Mouse (Mus musculus) embryonic stem cell, embryonic (primary cell): ENCODE measurements at regions not wholly inside any gene's neighbourhood (a gene's known extent, or its start where the extent isn't known, plus 50 kb on each side); places are given as distances from the start of the nearest gene placed in this dataset.

ENCODE experiments used
- CTCF ChIA-PET, 4 experiments: fragments of 300-600 bp in 2 of 4; fragments of 350-600 bp in 2 of 4; sonication (Branson Sonifier 250); formaldehyde crosslinking; loops; one replicate each; lab custom pipeline; 2022; ENCODE audit warnings: inconsistent platforms in 2 of 4; lab: Charles Lee
- POLR2A ChIA-PET, 4 experiments: fragments of 300-600 bp in 2 of 4; fragments of 350-600 bp in 2 of 4; sonication (Branson Sonifier 250); formaldehyde crosslinking; loops; one replicate each; lab custom pipeline; 2022; ENCODE audit warnings: antibody characterized with exemption in 4 of 4, inconsistent platforms in 1 of 4; lab: Charles Lee

- ChIA-PET POLR2A (no interaction called here), CTCF (no interaction called here)
Measured at GRCm38 (mm10) chr3:52572514-52573485, 304.7 kb downstream of the Foxo1 start.

- POLR2A ChIA-PET: no interaction called here
- CTCF ChIA-PET: no interaction called here
Measured at GRCm38 (mm10) chr3:52567606-52568372, 299.7 kb downstream of the Foxo1 start.

- ChIA-PET POLR2A (no interaction called here), CTCF (no interaction called here)
Measured at GRCm38 (mm10) chr3:52563595-52563994, 295.5 kb downstream of the Foxo1 start.

- POLR2A ChIA-PET: interaction anchor here in 1 of 4 experiments (0.7 kb wide), 1 partner anchor 52 kb away, joined by 3 read pairs; no protein-coding TSS in a partner anchor
- CTCF ChIA-PET: interaction anchor here in 1 of 4 experiments (0.5 kb wide), 1 partner anchor 281 kb away, joined by 4 read pairs; no protein-coding TSS in a partner anchor
Measured at GRCm38 (mm10) chr3:52562816-52563215, 294.7 kb downstream of the Foxo1 start.

- POLR2A ChIA-PET: interaction anchor here in 1 of 4 experiments (1.4 kb wide), 1 partner anchor 12 kb away, joined by 4 read pairs; no protein-coding TSS in a partner anchor
- CTCF ChIA-PET: no interaction called here
Measured at GRCm38 (mm10) chr3:52559481-52559880, 291.3 kb downstream of the Foxo1 start.

- CTCF ChIA-PET: no interaction called here
Measured at GRCm38 (mm10) chr3:52558765-52559164, 290.6 kb downstream of the Foxo1 start.

GRCm38 (mm10) chr3:52557296-52557695, 289.2 kb downstream of the Foxo1 start:
- ChIA-PET CTCF (no interaction called here), POLR2A (interaction anchor here in 1 of 4 experiments (0.7 to 2.0 kb wide), 2 partner anchors 22 to 276 kb away, joined by 4 read pairs; no protein-coding TSS in a partner anchor)

More at GRCm38 (mm10) chr3:52558765-52559164, 290.6 kb downstream of the Foxo1 start:
- POLR2A ChIA-PET: interaction anchor here in 1 of 4 experiments (1.4 kb wide), 1 partner anchor 12 kb away, joined by 4 read pairs; no protein-coding TSS in a partner anchor

- ChIA-PET POLR2A (interaction anchor here in 1 of 4 experiments (0.6 kb wide), 1 partner anchor 325 kb away, joined by 5 read pairs; no protein-coding TSS in a partner anchor), CTCF (no interaction called here)
Measured at GRCm38 (mm10) chr3:52555038-52555437, 286.9 kb downstream of the Foxo1 start.

- ChIA-PET CTCF (no interaction called here), POLR2A (interaction anchor here in 1 of 4 experiments (0.6 kb wide), 1 partner anchor 325 kb away, joined by 5 read pairs; no protein-coding TSS in a partner anchor)
Measured at GRCm38 (mm10) chr3:52554490-52554889, 286.4 kb downstream of the Foxo1 start.

GRCm38 (mm10) chr3:52548201-52548893, 280.2 kb downstream of the Foxo1 start:
- CTCF ChIA-PET: no interaction called here

GRCm38 (mm10) chr3:52546035-52546434, 277.9 kb downstream of the Foxo1 start:
- CTCF ChIA-PET: no interaction called here
- POLR2A ChIA-PET: interaction anchor here in 2 of 4 experiments (0.6 to 1.8 kb wide), 2 partner anchors 13 to 262 kb away, joined by 3 to 4 read pairs; no protein-coding TSS in a partner anchor

More at GRCm38 (mm10) chr3:52548201-52548893, 280.2 kb downstream of the Foxo1 start:
- POLR2A ChIA-PET: interaction anchor here in 1 of 4 experiments (1.8 kb wide), 1 partner anchor 11 kb away, joined by 4 read pairs; no protein-coding TSS in a partner anchor

GRCm38 (mm10) chr3:52543006-52543405, 274.9 kb downstream of the Foxo1 start:
- ChIA-PET POLR2A (interaction anchor here in 2 of 4 experiments (0.5 to 1.0 kb wide), 2 partner anchors 31 to 33 kb away, joined by 3 to 4 read pairs; no protein-coding TSS in a partner anchor), CTCF (no interaction called here)

- ChIA-PET POLR2A (no interaction called here), CTCF (no interaction called here)
Measured at GRCm38 (mm10) chr3:52540862-52541380, 272.8 kb downstream of the Foxo1 start.

GRCm38 (mm10) chr3:52539813-52540378, 271.8 kb downstream of the Foxo1 start:
- POLR2A ChIA-PET: no interaction called here
- CTCF ChIA-PET: interaction anchor here in 1 of 4 experiments (0.5 kb wide), 1 partner anchor 304 kb away, joined by 3 read pairs; no protein-coding TSS in a partner anchor

GRCm38 (mm10) chr3:52538306-52538705, 270.2 kb downstream of the Foxo1 start:
- CTCF ChIA-PET: no interaction called here
- POLR2A ChIA-PET: interaction anchor here in 1 of 4 experiments (0.5 to 1.0 kb wide), 2 partner anchors 16 to 545 kb away, joined by 3 to 5 read pairs; no protein-coding TSS in a partner anchor

GRCm38 (mm10) chr3:52537362-52537911, 269.3 kb downstream of the Foxo1 start:
- ChIA-PET CTCF (no interaction called here), POLR2A (interaction anchor here in 1 of 4 experiments (1.0 kb wide), 1 partner anchor 15 kb away, joined by 5 read pairs; no protein-coding TSS in a partner anchor)
